Mouse (Mus musculus) megakaryocyte-erythroid progenitor cell, adult 5-6 weeks (primary cell): Measurements from ENCODE around the gene Wnt1. TPM values are rescaled to one million over a fixed set of nuclear protein-coding genes. Genes with fewer than 3 reads are reported as not detected.
"Not testable (repeated sequence)": the region's sequence is repeated elsewhere in the genome, so short reads cannot be mapped to it uniquely, and the experiment has no call there.

Experiments
- ATAC-seq: replicated peaks from 2 replicates; pipeline ENCODE4 v1.8.0; 2016; ENCODE audit warnings: mild to moderate bottlenecking, inconsistent platforms; ENCODE audit not compliant: severe bottlenecking, poor library complexity, low FRiP score, low TSS enrichment
- total RNA-seq, 2 experiments: library from RNA; stranded (forward) in 1 of 2; stranded (reverse) in 1 of 2; fragments of 200-1000, 215-1000 nt in 1 of 2; fragments of >200 nt in 1 of 2; fragmentation: Nextera tagmentation in 1 of 2; gene quantifications; 2 replicates each; pipeline ENCODE4 v1.2.3; 2014 to 2017

Wnt1 gene
- total RNA-seq, 2 experiments from 2014 or later, result not detected

- ATAC-seq, result no peak
These were observed 13.3 kb downstream of the Wnt1 start for GRCm38 (mm10) chr15:98802926-98803325.

GRCm38 (mm10) chr15:98804054-98804453 lies 14.4 kb downstream of the Wnt1 start:
- ATAC-seq, result peak; percentile 66

GRCm38 (mm10) chr15:98805324-98806040 lies 15.8 kb downstream of the Wnt1 start:
- ATAC-seq, result peak; percentile 38; the same call in 1 of the 2 replicates

- ATAC-seq, result no peak
These were observed 16.6 kb downstream of the Wnt1 start for GRCm38 (mm10) chr15:98806071-98806808.

- no peak for ATAC-seq
These were observed 17.4 kb downstream of the Wnt1 start for GRCm38 (mm10) chr15:98806809-98807770.

GRCm38 (mm10) chr15:98807895-98808650 lies 18.4 kb downstream of the Wnt1 start:
- no peak for ATAC-seq

GRCm38 (mm10) chr15:98808651-98809134 lies 19.0 kb downstream of the Wnt1 start:
- ATAC-seq, result no peak

- ATAC-seq, result no peak
These were observed 19.7 kb downstream of the Wnt1 start, which contains the start of gene Ddn for GRCm38 (mm10) chr15:98809390-98809789. Ddn (minus strand) TSS chr15:98809490.

- not testable (repeated sequence) for ATAC-seq
These were observed 20.6 kb downstream of the Wnt1 start for GRCm38 (mm10) chr15:98810212-98810611.

- ATAC-seq, result no peak
These were observed 23.2 kb downstream of the Wnt1 start for GRCm38 (mm10) chr15:98812741-98813424.

GRCm38 (mm10) chr15:98818171-98818570 lies 28.5 kb downstream of the Wnt1 start:
- ATAC-seq, result no peak

- no peak for ATAC-seq
These were observed 31.3 kb downstream of the Wnt1 start for GRCm38 (mm10) chr15:98820937-98821336.

- ATAC-seq, result peak; percentile 42; the same call in 1 of the 2 replicates
These were observed 31.7 kb downstream of the Wnt1 start for GRCm38 (mm10) chr15:98821403-98821802.

GRCm38 (mm10) chr15:98822147-98822546 lies 32.5 kb downstream of the Wnt1 start:
- ATAC-seq, result no peak

- no peak for ATAC-seq
These were observed 33.8 kb downstream of the Wnt1 start for GRCm38 (mm10) chr15:98823434-98823833.

- peak; percentile 53 for ATAC-seq
These were observed 38.0 kb downstream of the Wnt1 start for GRCm38 (mm10) chr15:98827611-98828011.

GRCm38 (mm10) chr15:98830736-98831683 lies 41.4 kb downstream of the Wnt1 start, which contains the start of gene Prkag1:
Prkag1 (minus strand) TSS chr15:98831521.
- ATAC-seq, result peak; percentile 82
